Mouse (Mus musculus) layer of hippocampus, postnatal 36 days (tissue): ENCODE data around the gene Phf5a. TPM values are rescaled to one million over a fixed set of nuclear protein-coding genes. Genes with fewer than 3 reads are reported as not detected.

Source experiments
- DNase-seq, 2 experiments: peaks; one replicate each; pipeline ENCODE4 v3.0.0; 2022
- total RNA-seq, 2 experiments: library from RNA; stranded (reverse); gene quantifications; 2 replicates each; pipeline ENCODE4 v1.2.3; 2021

The Phf5a gene
- total RNA-seq, 2 experiments from 2014 or later = 31.2 to 33.5 TPM

- DNase-seq = no peak
These were observed 13.8 kb upstream of the Phf5a start for GRCm38 (mm10) chr15:81885418-81885934.

DNA sequence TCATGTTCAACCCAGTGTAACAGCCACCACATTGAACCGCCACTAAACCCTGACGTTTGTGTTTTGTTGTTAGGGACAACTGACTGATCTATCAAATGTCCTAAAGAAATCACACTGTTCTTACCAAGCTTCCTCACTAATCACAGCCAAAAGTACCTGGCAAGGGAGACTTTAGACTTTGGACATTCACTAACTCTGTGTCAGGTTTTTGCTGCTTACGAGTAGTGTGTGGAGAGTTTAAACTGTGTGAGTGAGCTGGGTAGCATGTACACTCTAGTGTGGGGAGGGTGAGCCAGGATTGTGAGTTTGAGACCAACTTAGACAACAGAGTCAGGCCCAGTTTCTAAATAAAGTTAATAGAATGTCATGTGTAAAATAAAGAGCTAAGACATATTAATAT lies 10.6 kb upstream of the Phf5a start:
- no peak for DNase-seq

DNA sequence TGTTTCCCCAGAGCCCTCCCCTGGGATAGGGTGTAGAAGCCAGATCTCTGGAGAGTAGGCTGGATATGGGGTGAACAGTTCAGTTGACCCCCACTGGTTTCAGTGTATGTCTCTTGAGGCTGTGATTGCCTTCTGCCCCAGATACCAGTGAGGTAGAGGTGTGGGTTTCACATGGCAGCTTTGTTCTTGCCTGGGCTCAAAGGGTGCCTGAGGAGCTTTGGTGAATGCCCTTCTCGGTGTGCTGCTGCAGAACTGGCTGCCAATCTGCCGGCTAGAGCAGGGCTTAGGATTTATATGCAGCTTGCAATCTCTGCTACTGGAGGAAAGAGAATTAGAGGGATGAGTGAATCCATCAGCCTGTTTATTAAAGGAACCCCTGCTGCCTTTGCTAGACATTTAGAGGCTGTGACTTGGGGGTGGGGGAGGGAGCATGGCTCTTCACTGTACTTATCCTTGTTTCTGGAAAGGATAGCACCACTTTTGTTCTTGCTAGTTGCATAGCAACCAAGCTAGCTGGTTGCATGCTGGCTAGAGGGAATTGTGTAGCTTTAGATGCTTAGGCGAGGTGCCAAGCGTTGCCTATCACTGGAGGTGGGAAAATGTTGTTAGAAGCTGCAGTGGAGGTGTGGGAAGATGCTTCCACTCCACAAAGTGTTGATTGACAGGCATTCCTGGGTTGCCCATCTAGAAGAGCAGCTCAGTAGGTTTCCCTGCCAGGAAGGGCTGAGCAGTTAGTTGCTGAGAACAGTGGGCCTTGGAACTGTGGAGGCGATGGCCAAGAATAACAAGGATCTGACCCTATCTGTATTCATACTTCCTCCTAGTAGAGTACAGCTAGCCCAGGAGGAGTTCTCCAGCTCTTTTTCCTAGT lies 8.1 kb upstream of the Phf5a start:
- DNase-seq = peak; percentile 75 to 77

DNA sequence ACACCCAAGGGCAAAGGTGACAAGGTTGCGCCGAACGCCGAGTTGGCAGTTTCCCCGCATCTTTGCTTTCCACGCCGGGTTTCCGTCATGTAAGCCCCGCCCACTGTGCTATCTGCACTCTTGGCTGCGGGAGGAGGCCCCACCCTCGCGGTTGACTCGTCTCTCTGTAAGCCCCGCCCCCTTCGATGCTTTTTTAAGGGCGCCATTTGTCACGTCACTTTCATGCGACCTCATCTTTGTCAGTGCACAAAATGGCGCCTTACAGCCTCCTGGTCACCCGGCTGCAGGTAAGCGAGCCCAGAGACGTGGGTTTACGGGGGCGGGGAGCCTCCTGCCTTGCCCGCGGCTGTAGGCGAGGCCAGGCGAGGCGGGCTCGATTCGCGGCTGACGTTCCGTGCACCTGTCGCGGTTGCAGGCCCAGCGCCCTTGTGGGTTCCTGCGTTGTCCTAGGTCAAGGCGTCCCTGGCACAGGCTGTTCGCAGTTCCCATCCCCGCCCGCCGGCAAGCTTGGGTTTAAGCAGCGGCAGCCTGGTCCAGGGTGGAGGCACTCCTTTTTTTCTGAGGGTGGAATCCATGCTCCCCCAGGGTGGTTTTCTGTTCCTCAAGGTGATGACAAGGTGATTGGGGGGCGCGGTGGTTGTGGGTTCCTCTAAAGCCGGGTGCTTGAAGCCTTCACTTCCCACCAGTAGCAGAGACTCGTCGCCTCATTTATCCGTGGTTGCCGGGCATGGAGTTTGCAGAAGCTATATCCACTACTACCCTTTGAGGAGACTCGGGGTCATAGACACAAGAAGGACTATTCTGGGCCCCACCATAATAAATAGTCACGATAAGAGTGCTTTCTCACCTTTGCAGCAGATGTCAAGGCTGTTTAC lies 788 bp upstream of the Phf5a start, which contains the start of gene Aco2:
Gene Aco2, plus strand, starts transcription at position 48 of the 875 bp plus-strand sequence.
- DNase-seq = peak; percentile 98

DNA sequence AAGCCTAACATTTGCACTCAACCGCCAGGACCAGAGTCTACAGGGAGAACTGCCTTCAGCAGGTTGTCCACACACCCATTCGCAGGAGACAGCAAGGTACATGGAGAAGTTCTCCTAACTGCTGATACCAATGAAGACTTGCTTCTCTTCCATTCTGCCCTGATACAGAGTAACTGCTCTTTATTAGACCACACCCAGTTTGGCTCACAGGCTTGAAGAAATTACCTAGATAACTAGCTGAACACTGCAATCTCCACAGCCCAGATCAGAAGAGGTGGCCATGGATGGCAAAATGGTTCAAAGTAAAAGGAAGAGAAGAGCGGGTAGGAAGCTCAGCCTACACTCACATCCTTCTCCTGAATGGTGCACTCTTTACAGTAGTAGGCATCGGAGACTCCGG lies 1.7 kb downstream of the Phf5a start:
- DNase-seq = no peak

GRCm38 (mm10) chr15:81864238-81864637 lies 7.5 kb downstream of the Phf5a start:
- no peak for DNase-seq

- no peak for DNase-seq
These were observed 11.1 kb downstream of the Phf5a start for GRCm38 (mm10) chr15:81860471-81861135.

- peak; percentile 81 to 83 for DNase-seq
These were observed 12.1 kb downstream of the Phf5a start for GRCm38 (mm10) chr15:81859330-81860255.

DNA sequence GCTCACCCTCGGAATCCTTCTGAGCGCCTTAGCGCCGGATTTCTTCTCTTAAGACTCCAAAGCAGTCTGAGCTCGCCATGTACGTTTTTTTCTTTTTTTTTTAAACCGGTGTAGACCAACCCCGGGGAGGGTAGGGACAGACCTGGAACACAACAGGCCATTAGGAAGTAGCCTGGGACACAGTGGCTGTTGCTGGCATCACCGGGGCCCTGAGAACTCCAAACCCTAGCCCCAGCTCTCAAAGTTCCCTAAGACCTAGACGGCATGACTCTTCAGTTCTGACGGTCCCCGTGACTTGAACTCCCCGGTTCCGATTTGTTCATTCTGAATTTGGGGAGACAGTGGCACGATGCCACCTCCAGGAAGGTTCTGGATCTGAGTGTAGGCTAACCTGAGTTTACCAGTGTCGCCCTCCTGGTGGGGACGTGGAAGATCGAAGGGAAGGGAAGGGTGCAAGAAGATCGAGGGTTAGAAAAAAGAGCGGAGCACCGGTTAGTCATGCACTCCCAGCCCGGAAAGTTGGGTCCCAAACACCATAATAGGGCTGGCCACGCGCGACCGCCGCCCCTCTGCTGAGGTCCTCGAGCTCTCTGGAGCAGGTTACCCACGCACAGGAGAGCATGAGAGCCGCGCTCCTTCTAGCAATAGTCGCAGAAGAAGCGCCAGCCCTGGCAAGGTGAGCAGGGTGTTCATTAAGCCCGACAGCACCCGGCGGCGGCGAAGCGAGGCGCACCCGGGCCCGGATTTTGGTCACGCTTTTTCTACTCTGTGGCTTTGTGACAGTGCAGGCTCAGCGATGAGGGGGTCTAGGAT lies 13.0 kb downstream of the Phf5a start, which contains the start of gene Tob2:
Gene Tob2, minus strand, starts transcription at position 280 of the 813 bp plus-strand sequence.
- DNase-seq = peak; percentile 67 to 73

- peak; percentile 92 to 95 for DNase-seq
These were observed 13.6 kb downstream of the Phf5a start for GRCm38 (mm10) chr15:81858138-81858516.

- DNase-seq = no peak
These were observed 14.0 kb downstream of the Phf5a start for GRCm38 (mm10) chr15:81857724-81858116.

- DNase-seq = no peak
These were observed 14.6 kb downstream of the Phf5a start for GRCm38 (mm10) chr15:81856938-81857723.

DNA sequence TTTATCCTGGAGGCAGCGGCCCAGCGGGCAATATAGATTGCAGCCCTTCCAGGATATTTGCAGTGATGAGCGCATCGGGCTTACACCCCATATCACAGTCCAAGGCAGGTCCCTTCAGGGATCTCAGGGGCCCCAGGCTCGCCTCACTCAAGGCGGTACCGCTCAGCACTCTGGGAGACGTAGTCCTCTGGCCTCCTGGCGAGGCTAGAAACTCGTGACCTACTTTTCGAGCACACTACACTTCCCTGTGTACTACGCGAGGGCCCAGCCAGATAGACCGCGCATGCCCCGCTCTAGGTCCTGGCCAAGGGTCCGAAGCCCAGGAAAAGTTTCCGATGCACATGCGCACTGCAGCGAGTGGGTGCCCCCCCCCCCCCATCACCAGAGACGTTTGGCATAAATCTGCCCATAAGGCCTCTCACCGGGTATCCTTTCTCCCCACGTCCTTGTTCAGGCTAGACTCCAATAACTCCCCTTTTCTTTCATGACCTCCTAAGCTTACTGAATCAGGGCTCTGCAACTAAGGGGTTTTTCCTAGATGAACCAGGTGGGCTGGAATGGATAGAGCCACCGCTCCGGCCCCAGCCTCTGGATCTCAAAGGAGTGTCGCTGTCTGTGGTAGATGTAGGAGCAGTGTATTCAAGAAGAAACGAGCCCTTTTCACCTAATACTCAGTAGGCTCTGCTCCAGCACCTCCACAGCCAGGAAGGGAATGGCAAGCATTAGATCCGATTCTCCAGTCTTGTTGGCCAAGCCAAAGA lies 15.5 kb downstream of the Phf5a start:
- peak; percentile 82 to 85 for DNase-seq

GRCm38 (mm10) chr15:81853081-81853480 lies 18.6 kb downstream of the Phf5a start:
- DNase-seq = no peak

DNA sequence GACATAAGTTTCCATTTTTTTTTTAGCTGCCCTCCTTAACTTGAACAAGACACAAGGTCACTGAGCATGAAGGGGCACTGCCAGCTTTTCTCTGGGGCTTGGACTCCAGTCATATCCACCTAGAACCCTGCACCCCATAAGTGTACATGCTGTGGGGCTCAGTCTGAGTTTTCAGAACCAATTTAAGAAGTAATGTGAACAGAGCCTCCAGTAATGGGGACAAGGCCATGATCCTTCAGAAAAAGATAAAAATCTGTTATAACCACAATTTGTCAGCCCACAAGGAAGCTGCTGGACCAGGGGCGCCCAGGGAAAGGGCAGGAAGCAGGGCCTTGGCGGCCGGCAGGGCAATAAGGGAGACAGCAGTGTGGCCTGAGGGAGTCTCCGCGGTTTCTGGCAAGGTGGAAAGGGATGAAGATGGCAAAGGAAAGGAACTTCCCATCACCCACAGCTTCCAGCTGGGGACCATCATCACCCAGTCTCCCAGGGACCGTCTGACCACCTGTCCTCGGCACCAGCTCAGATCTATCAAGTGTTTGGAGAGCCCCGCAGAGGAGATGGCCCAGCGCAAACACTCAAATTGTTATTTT lies 19.2 kb downstream of the Phf5a start:
- DNase-seq = no peak

DNA sequence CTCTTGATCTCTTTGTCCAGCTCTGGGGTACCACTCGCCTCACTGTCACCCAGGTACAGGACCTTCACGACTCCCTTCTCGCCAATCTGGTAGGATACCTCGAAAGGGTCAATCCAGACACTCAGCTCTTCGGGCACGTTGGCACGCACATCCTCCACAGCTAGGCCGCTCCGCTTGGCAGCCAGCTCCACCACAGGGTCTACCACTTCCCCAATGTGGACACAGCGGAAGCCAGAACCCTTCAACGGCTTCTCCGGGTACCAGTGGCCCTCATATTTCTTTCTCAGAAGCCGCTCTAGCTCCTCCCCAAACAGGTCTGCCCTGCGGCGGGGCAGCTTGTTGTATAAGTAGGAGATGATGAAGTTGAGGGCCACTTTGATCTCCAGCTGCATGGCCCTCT lies 20.3 kb downstream of the Phf5a start:
- DNase-seq = no peak

DNA sequence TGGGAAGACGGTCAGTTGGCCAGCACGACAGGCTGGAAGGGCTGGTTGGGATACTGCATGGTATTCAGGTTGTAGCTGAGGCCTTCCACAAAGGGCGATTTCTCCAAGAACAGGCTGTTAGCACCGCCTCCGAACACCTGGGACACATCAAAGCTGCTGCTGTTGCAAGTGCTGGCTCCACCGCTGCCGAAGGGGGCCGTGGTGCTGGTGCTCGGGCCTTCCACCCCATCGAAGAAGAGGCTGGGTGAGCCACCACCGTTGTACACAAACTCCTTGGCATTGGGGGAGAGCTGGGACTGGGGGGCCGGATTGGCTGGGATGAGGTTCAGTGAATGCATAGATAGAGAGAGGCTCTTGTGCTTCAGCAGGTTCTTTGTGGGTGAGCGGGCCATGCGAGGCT lies 21.0 kb downstream of the Phf5a start:
- DNase-seq = no peak

DNA sequence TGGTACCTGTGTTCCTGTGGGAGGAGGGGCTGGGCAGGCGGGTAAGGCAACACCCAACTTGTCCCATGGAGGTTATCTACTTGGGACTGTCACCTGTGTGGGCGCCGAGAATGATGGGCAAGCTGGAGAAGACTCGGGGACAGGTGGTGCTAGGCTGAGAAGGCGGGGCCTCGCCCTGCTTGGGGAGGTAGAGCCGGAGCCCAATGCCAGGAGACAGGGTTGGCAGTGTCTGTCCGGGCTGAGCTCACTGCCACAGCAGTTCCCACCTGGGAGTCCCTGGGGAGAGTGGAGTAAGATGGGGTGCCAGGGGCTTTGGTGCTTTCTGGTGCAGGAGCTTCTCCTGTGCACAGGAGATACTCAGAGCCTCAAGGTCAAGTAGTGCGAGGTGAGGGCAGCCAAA lies 22.6 kb downstream of the Phf5a start:
- DNase-seq = no peak
